In the genomic region with DNA sequence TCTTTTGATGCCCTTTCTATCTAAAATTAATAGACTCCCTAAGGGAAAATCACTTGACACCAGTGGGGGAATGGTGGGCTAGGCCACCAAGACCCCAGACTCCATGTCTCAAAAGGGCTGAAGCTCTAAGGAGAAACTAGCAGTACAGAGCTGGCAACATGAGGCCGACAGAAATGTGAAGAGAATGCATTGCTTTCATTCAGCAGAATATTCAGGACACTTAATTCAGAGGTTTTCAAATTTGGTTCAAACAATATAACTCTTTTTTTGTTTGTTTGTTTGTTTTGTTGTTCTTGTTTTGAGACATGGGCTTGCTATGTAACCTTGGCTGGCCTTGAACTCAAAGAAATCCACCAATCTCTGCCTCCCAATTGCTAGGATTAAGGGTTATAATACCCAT, we compare ENCODE assay signal across 8 mouse cellular contexts. TPM values are rescaled to one million over a fixed set of nuclear protein-coding genes. Genes with fewer than 3 reads are reported as not detected.
DNase-seq lines count a peak whose midpoint lies in the region; ATAC-seq and TF ChIP-seq lines count a peak whose summit lies in the region.

A gene (minus strand): TSS at position 101 of the 400 bp plus-strand sequence.

- 91% methylated on average over 1 of the region's 1 CpGs for WGBS in neural tube, embryonic 11.5 days
- WGBS in limb, embryonic 11.5 days, result 87% methylated on average over 1 of the region's 1 CpGs

- peak within 1 kb of the TSS; percentile 100 for H3K4me3 ChIP-seq in neural tube, embryonic 11.5 days (ENCODE audit: low read depth, low read length)
- peak within 1 kb of the TSS; percentile 97; the same call in 1 of the 2 replicates for H3K4me3 ChIP-seq in embryonic fibroblast, embryonic 13.5 days (ENCODE audit: insufficient read depth, low read length)
- H3K4me3 ChIP-seq in limb, embryonic 11.5 days (ENCODE audit: low read depth, low read length), result peak within 1 kb of the TSS; percentile 100

- no peaks in the 10 kb centered on the region for H3K9me3 ChIP-seq in neural tube, embryonic 11.5 days (ENCODE audit: control insufficient read depth, low read length)
- no peaks in the 10 kb centered on the region for H3K9me3 ChIP-seq in limb, embryonic 11.5 days (ENCODE audit: control insufficient read depth, low read length)

- no peaks in the 10 kb centered on the region for H3K27me3 ChIP-seq in neural tube, embryonic 11.5 days (ENCODE audit: control insufficient read depth, insufficient read depth, low read length)
- H3K27me3 ChIP-seq in limb, embryonic 11.5 days (ENCODE audit: control insufficient read depth, insufficient read depth, low read length), result 0 out of 2 replicates have a peak, but pooled peaks cover 2% of the 10 kb centered on the region

- H3K4me2 ChIP-seq in neural tube, embryonic 11.5 days (ENCODE audit: low read depth), result no peak within 1 kb of the TSS
- no peak within 1 kb of the TSS for H3K4me2 ChIP-seq in limb, embryonic 11.5 days (ENCODE audit: low read depth, severe bottlenecking)

- intact Hi-C loops in heart, postnatal 10 days (cut with DNase I), result loop anchor here (5.0 kb wide), 1 partner anchor 55 kb away; a partner anchor contains a TSS

- no peak for TF ChIP-seq POLR2A in embryonic fibroblast, embryonic 13.5 days (IDR thresholded peaks at IDR 0.05; ENCODE audit: low read depth, low read length)

- H3K9ac ChIP-seq in neural tube, embryonic 11.5 days (ENCODE audit: low read length), result no peak within 1 kb of the TSS
- no peak within 1 kb of the TSS for H3K9ac ChIP-seq in limb, embryonic 11.5 days (ENCODE audit: low read length)

- H3K4me1 ChIP-seq in neural tube, embryonic 11.5 days (ENCODE audit: control insufficient read depth, insufficient read depth, low read length), result peaks cover 13% of the 10 kb centered on the region
- H3K4me1 ChIP-seq in embryonic fibroblast, embryonic 13.5 days (ENCODE audit: control insufficient read depth, insufficient read depth, low read length), result peaks cover 2% of the 10 kb centered on the region; the same call in 1 of the 2 replicates
- peaks cover 7% of the 10 kb centered on the region; the same call in 1 of the 2 replicates for H3K4me1 ChIP-seq in limb, embryonic 11.5 days (ENCODE audit: control insufficient read depth, insufficient read depth, low read length)

- no peak for DNase-seq in neural tube, embryonic 11.5 days (ENCODE audit: low spot score)
- DNase-seq in neural tube, embryonic 10.5 days (ENCODE audit: extremely low spot score, low spot score), result no peak
- no peak for DNase-seq in heart, postnatal 10 days
- no peak for DNase-seq in limb, embryonic 11.5 days (ENCODE audit: low spot score)
- no peak for DNase-seq in ovary, postnatal 14 days (ENCODE audit: low spot score)
- DNase-seq in cerebellum, adult 18-20 months, result no peak

- TF ChIP-seq CTCF in embryonic fibroblast, embryonic 13.5 days (IDR thresholded peaks at IDR 0.05; ENCODE audit: borderline replicate concordance, insufficient read depth, low read length), result no peak

- H3K36me3 ChIP-seq in neural tube, embryonic 11.5 days (ENCODE audit: control insufficient read depth, insufficient read depth, low read length), result no peaks in the 10 kb centered on the region
- H3K36me3 ChIP-seq in limb, embryonic 11.5 days (ENCODE audit: control insufficient read depth, insufficient read depth, low read length), result no peaks in the 10 kb centered on the region

- H3K27ac ChIP-seq in neural tube, embryonic 11.5 days (ENCODE audit: low read depth, low read length), result no peak within 1 kb of the TSS
- no peak within 1 kb of the TSS for H3K27ac ChIP-seq in embryonic fibroblast, embryonic 13.5 days (ENCODE audit: insufficient read depth, low read length)
- H3K27ac ChIP-seq in limb, embryonic 11.5 days (replicated peaks; ENCODE audit: low read depth, low read length), result no peak within 1 kb of the TSS

- ATAC-seq in neural tube, embryonic 11.5 days (ENCODE audit: insufficient read depth, low FRiP score, low TSS enrichment), result no peak
- ATAC-seq in limb, embryonic 11.5 days (ENCODE audit: insufficient number of reproducible peaks, low FRiP score, low TSS enrichment, low read depth), result no peak
- no peak for ATAC-seq in neutrophil, adult 5-6 weeks (ENCODE audit: extremely low read depth, insufficient number of reproducible peaks, low FRiP score, poor library complexity, severe bottlenecking)

RNA-seq across cellular contexts. Expression of the gene that starts here (rescaled TPM):
- polyA plus RNA-seq in neural tube, embryonic 11.5 days (2014; fragmentation: Nextera tagmentation; extraction: Ambion mirVana), result 397 and 405 TPM in 2 replicates
- polyA plus RNA-seq in embryonic fibroblast, embryonic 13.5 days (2011; ENCODE audit: insufficient read length, low read depth, missing spikeins), result 163 and 173 TPM in 2 replicates
- total RNA-seq in heart, postnatal 10 days (2021), result 100 to 1,000 TPM; 133 to 137 TPM
- 430 and 433 TPM in 2 replicates for polyA plus RNA-seq in limb, embryonic 11.5 days (2014; fragmentation: Nextera tagmentation; extraction: Ambion mirVana)
- total RNA-seq in neutrophil, adult 5-6 weeks (2017), result 45.5 and 49.6 TPM in 2 replicates
